Mouse (Mus musculus) pancreas, adult 10 weeks (tissue): ENCODE results near the gene Hps1. TPM values are rescaled to one million over a fixed set of nuclear protein-coding genes. Genes with fewer than 3 reads are reported as not detected.

ENCODE experiments used
- polyA plus RNA-seq: library from polyadenylated mRNA; stranded (reverse); fragments of 350-450 nt; fragmentation: Illumina TruSeq; extraction: RNeasy Lipid Tissue Mini Kit (QIAGEN cat#74804); gene quantifications from one replicate; pipeline ENCODE4 v1.2.3, GENCODE M21; 2015; ENCODE audit warnings: low read depth, low replicate concordance; ENCODE audit not compliant: insufficient read depth

Gene Hps1
- polyA plus RNA-seq, result 3.5 TPM

GRCm38 (mm10) chr19:42779531-42780155, at the start of gene Hps1:
TSS of gene Hps1 (minus strand) at chr19:42779978.

DNA sequence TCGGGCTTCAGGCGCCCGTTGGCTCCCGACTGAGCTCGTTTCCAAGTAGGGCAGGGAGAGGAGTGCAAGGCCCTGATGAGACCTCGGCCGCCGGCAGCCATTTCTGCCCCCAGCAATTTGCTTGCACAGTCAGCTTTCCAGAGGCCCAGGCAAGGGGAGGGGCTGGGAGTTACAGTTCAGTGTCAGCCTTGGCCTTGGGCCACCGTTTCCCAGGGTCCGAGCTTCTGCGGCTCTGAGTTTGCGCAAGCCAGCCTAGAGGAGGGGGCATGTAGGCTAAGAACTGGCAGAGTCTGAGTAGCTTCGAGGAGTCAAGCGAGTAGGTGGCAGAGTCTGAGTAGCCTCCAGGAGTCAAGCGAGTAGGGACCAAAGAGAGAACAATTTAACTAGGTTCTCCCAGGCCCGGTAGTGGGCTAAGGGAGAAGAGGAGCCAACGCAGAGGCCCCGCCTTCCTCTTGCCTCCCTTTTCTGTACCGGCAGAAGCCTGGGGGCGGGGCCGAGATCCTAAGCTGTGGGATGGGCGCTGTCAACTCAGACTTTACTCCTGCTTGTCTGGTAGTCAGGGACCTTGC, 27.3 kb downstream of the Hps1 start, which contains the start of gene Pyroxd2:
Gene Pyroxd2, minus strand, starts transcription at position 413 of the 569 bp plus-strand sequence.

Other genes with a start within 250 kb of the Hps1 start
- 0.35 TPM for gene Loxl4, start 167.2 kb downstream of the Hps1 start, polyA plus RNA-seq
- 1.8 TPM for gene Pyroxd2, start 27.2 kb downstream of the Hps1 start, polyA plus RNA-seq